Mouse (Mus musculus): ENCODE data around the gene Birc7.
A peak's percentile ranks its signal among the peaks of the same experiment; 100 is the strongest.

GRCm38 (mm10) chr2:180925176-180925575 is 3.6 kb upstream of the Birc7 start:
- TF ChIP-seq CTCF (IDR thresholded peaks at IDR 0.05) (peak; percentile 97), POLR2A (IDR thresholded peaks at IDR 0.05; ENCODE audit: insufficient read depth, low read depth, low read length) (no peak), EP300 (IDR thresholded peaks at IDR 0.05; ENCODE audit: insufficient read depth, low read depth, low read length) (peak; percentile 87)
